Comparison of ENCODE assay signal across 22 mouse cellular contexts in genomic region chr5:25724134-25724675, GRCm38 (mm10). TPM values are rescaled to one million over a fixed set of nuclear protein-coding genes. Genes with fewer than 3 reads are reported as not detected.
"Had no signal": no experiment of that assay in that cellular context is flagged by ENCODE, and none has a peak within 500 bp of the region (broad histone marks: within the 10 kb centered on the region; RNA-seq: fewer than 3 reads in every experiment).

No protein-coding gene starts in this region.

- H3K36me3 ChIP-seq: heart, embryonic 12.5 days; hindbrain, embryonic 10.5 days; hindbrain, embryonic 12.5 days; intestine, embryonic 15.5 days; limb, embryonic 13.5 days; limb, embryonic 15.5 days; liver, embryonic 12.5 days had no signal

- H3K4me3 ChIP-seq: heart, adult 2 months; heart, embryonic 12.5 days; hindbrain, embryonic 10.5 days; hindbrain, embryonic 12.5 days; intestine, embryonic 15.5 days; layer of hippocampus, adult 2 months; limb, embryonic 13.5 days; limb, embryonic 15.5 days; liver, embryonic 12.5 days had no signal

- DNase-seq: gastrocnemius, postnatal 14 days; gastrocnemius, postnatal 36 days; heart, adult 2 months; heart, postnatal 10 days; heart, postnatal 4 days; kidney, adult 18-20 months; kidney, adult 8-10 months; kidney, postnatal 10 days; kidney, postnatal 25 days; kidney, postnatal 4 days; left cerebral cortex, postnatal 4 days had no signal

- H3K27ac ChIP-seq: heart, adult 2 months; hindbrain, embryonic 10.5 days; hindbrain, embryonic 12.5 days; hindbrain, embryonic 14.5 days; intestine, embryonic 15.5 days; layer of hippocampus, adult 2 months; limb, embryonic 13.5 days; limb, embryonic 15.5 days; liver, embryonic 12.5 days; liver, embryonic 14.5 days had no signal

- H3K27me3 ChIP-seq: heart, embryonic 12.5 days; hindbrain, embryonic 12.5 days; intestine, embryonic 15.5 days; limb, embryonic 13.5 days; limb, embryonic 15.5 days; liver, embryonic 12.5 days had no signal

- H3K4me2 ChIP-seq: heart, embryonic 12.5 days; hindbrain, embryonic 12.5 days; hindbrain, embryonic 14.5 days; intestine, embryonic 15.5 days; limb, embryonic 13.5 days; limb, embryonic 15.5 days; liver, embryonic 12.5 days had no signal

- H3K4me1 ChIP-seq: hindbrain, embryonic 10.5 days; hindbrain, embryonic 12.5 days; intestine, embryonic 15.5 days; limb, embryonic 13.5 days; limb, embryonic 15.5 days; liver, embryonic 12.5 days had no signal

- H3K9me3 ChIP-seq: hindbrain, embryonic 10.5 days; hindbrain, embryonic 12.5 days; intestine, embryonic 15.5 days; limb, embryonic 13.5 days; limb, embryonic 15.5 days; liver, embryonic 12.5 days had no signal

- H3K9ac ChIP-seq: heart, embryonic 12.5 days; hindbrain, embryonic 12.5 days; hindbrain, embryonic 14.5 days; intestine, embryonic 15.5 days; limb, embryonic 13.5 days; limb, embryonic 15.5 days; liver, embryonic 12.5 days; liver, embryonic 14.5 days had no signal

RNA-seq across cellular contexts. Expression of gene Actr3b, which starts 35.6 kb away (rescaled TPM):
- total RNA-seq: granulocyte monocyte progenitor cell, adult 5-6 weeks had no signal
